Mouse (Mus musculus): ENCODE results near the gene Synrg. TPM values are rescaled to one million over a fixed set of nuclear protein-coding genes. Genes with fewer than 3 reads are reported as not detected.

Gene Synrg
- total and polyA plus RNA-seq, 3 experiments: 37.4 to 58.6 (median 47.1) TPM

DNA sequence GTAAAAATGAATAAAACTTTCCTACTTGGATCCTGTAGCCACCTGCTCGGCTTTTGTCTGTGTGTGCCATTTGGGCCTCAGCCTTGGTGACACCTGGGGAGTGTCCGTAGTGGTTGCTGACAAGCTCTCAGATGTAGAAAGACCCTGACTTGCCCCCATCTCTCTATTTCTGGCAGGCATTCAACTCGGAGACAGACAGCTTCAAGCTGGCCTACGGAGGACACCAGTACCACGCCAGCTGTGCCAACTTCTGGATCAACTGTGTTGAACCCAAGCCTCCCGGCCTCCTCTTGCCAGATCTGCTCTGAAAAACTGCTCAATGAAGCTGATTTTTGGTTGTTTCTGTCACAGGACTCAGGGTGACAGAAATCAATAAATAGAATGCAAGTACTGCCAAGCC lies 76.4 kb downstream of the Synrg start:
- DNase-seq: no peak

- peak; percentile 83 for DNase-seq
Observed at GRCm38 (mm10) chr11:84042808-84043762, 78.9 kb downstream of the Synrg start.

- no peak for DNase-seq
Observed at GRCm38 (mm10) chr11:84044988-84045387, 80.8 kb downstream of the Synrg start.

DNA sequence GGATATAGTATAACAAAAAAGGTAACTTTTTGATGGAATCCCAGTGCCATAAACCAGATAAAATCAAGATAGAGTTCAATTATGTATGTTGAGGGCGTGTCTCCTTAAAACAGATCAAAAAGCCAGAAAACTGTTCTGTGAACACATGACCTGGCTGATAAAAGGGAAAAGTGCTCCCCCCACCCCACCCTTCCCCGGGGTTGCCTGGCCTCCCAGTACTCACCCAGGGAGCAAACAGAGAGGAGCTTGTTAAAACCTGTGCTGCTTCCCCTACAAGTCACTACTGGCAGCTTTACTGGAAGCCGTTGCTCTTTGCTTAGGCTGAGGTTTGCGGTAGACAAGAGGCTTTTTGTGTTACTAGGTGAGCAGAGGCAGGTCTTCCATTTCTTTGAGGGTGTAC lies 83.0 kb downstream of the Synrg start:
- no peak for DNase-seq

DNA sequence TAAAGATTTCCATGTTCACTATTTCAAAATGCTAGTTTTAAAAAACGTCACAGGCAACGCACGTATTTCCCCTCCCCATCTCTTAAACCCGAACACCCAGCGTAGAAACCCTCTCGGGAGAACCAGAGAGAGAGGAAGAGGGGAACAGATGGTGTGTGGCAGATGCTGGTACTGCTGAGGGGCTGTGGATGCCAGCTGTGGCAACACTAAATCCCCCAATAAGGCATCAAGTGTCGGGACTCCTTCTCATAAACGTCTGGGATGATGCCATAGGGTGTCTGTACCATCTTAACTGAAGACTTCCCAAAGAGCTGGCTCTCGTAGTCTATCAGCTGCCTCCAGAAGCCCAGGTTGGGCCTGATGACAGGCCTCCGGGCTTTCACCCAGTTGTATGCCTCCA lies 84.2 kb downstream of the Synrg start:
- no peak for DNase-seq

GRCm38 (mm10) chr11:84053055-84053454 lies 88.8 kb downstream of the Synrg start:
- DNase-seq: no peak

DNA sequence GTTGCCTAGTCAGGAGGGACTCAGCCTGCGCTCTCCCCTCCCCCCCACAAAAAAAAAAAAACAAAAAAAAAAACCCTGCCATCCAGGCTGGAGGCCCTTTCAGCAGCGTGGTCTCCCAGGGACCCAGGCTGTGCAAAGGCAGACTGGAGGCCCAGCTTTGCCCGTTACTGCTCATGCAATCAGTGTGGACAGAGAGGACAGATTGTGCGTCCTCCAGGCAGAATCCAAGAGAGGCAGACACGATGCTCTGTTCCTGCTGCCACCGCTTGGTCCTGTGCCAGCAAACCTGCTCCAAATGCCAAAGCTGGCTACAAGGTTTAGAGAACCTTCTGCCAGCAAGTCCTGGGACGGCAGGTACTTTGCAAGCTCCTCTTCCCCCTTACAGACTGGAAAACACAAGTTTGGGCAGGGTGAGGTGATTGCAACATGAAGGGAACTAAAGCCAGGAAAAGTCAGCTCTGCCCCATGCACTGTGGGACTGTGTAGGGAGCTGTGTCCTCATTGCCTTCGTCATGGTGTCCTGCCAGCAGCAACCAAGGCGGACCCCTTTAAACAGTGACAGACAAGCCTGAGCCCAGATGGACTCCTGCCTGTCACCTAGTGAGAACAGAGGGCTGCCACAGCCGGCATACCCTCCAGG lies 89.4 kb downstream of the Synrg start:
- peak; percentile 50 for DNase-seq

- no peak for DNase-seq
Observed at GRCm38 (mm10) chr11:84057418-84057817, 93.2 kb downstream of the Synrg start.

DNA sequence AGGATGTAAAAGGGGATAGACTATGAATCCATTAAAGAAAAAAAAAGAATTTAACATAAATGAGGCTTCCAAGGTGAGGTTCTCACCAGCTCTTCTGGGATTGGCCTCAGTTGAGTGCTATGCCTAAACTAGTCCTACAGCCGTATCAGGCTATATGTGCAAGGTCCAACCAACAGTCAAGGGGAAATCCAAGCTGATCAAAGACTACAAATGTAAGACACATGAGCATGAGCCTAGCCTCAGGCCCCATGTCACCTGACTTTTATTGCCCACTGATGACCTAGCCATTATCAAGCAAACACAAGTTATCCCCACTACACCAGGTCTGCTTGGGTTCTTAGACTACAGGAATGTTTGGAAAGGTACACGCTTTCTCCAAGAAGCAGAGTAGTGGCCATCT lies 95.6 kb downstream of the Synrg start:
- DNase-seq: no peak

DNA sequence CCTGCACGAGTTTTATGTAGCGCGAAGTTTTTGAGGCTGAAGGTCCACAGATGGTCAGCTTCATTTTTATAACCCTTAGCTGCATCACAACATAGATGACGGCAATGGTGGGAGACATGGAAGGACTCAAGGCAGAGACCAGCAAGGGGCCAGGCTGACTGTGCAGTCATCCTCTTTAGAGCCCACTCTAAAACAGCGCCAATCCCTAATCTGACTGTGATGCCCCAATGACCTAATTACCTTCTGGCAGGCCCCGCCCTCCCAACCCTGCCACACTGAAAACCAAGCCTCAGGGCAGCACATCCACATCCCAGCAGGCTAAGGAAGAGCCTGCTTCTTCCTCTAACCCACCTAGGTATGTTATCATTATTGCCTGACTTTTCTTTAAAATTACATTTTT lies 96.4 kb downstream of the Synrg start:
- no peak for DNase-seq

- no peak for DNase-seq
Observed at GRCm38 (mm10) chr11:84061881-84062280, 97.7 kb downstream of the Synrg start.

DNA sequence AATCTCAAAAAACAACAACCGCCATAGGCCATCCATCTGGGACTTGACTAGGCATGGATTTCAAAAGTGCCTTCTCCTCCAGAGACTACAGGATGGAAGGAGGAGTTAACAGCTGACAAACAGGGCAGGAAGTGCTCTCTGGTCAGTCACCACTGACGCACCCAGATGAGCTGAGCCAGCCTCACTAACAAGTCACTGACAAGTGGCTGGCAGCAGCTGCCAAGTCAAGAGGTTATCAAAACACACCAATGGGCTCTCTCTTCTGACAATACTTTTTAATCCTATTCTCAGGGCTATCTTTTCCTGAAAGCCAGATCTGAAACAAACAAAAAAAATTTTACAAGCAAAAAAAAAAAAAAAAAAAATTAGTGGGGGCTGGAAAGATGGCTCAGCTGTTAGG lies 98.6 kb downstream of the Synrg start:
- peak; percentile 63 for DNase-seq

DNA sequence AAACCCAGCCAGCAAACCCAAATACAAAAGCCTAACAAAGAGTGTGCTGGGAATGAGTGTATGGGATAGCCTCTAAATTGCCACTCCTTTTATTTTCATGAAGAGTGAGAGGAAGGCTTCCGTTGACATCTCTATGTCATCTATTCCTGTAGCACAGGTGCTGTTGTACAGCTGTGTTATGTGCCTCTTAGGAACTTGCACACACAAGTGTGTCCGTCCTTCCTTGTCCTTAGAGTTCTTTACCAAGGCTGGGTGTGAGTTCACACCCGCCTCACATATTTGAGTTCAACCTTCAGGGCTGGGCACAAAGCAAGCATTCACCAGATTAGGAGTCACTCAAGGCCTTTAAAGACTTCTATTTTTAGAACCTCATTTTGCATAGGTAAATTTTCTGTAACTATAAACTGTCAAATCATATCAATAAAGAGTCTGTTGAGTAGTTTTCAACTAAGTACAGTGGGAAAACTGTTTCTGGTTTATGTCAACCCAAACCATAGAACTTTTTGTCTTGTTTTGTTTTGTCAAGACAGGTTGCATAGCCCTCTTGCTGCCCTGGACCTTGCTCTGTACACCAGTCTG lies 99.5 kb downstream of the Synrg start:
- no peak for DNase-seq

- peak; percentile 32 for DNase-seq
Observed at GRCm38 (mm10) chr11:84066071-84066481, 101.8 kb downstream of the Synrg start.

DNA sequence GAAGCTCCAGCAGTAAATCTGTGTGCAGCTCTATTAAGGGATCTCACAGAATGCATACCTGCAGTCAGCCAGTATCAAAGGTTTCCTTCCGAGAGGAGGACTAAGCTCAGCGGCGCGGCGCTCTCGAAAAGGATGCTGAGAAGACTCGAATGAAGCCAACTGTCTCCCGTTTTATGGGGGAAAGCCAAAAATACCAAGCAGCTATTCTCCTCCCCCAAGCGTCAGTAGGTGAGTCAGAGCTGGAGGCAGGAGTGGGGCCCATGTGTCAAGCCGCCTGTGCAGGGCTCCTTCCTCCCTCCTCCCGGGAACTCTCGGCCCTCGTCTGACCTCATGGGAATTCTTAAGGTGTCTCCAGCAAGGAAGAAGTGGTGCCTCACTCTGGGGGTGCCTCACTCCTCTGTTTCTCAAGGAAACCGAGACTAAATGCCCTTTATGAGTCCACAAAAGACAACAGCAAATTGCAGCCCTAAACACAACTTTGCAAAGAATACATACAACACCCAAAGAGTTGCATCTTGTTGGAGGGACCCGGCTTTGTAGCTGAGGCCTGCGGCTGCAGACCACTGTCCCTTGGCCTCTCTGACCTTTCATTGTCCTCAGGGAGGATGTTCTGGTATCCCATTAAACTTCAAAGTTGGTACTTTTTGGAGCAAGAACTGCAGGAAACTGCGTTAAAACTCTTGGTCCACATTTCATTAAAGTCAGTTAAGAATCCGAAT lies 102.9 kb downstream of the Synrg start:
- peak; percentile 88 for DNase-seq

- no peak for DNase-seq
Observed at GRCm38 (mm10) chr11:84067720-84068190, 103.5 kb downstream of the Synrg start.

- DNase-seq: peak; percentile 85
Observed at GRCm38 (mm10) chr11:84068191-84069033, 104.2 kb downstream of the Synrg start.

DNA sequence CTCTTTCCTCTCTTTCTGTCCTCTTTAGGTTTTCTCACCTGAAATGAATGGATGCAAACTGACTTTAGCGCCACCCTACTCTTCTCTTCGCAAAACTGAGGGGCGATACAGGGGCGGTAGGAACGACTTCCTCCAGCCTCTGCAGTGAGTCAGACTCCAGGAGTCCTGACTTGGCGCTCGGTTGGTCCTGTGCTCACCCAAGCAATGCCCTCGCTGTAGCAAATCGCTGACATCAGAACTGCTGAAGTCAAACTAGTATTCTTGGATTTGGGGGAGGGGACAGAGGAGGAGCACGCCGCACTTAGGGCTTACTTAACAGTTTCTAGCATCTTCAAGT lies 104.8 kb downstream of the Synrg start, which contains the start of gene Dusp14:
Gene Dusp14, minus strand, starts transcription at position 228 of the 337 bp plus-strand sequence.
- DNase-seq: peak; percentile 44

DNA sequence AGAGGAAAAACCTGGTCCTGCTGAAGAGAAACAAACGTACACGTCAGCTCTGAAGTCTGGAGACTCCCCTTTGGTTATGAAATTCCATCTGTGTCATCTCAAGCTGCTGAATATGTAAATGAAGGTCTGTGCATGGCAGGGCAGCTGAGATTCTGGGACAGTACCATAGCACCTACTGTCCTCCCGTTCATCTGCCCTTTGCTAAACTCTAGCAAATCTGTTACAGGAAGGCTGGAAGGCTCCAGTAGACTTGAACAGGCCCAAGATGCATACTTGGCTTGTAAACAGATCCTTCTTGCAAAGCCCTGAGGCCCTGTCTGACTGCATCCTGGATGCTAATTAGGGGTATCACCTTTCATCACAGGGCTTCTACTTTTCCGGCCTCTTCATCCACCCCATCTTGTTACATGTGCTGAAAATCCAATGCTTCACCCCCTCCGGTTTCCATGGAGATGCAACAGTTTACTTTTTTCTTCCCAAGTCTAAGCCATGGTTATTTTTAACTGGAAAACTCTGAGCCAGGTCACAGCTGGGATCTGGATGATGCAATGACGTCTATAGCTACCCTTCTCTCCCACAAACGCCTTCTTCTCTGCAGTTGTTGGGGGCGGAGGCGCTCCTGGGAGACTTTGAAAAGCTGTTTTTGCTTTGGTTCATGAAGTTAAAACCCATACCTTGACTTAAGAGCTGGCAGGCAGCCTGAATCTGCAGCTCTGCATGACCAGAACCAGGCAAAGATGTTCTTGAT lies 108.8 kb downstream of the Synrg start:
- no peak for DNase-seq

Measured in adrenal gland, adult 2 months (tissue).